Mouse (Mus musculus) forebrain, embryonic 12.5 days (tissue): ENCODE results near the gene Zcchc8. TPM values are rescaled to one million over a fixed set of nuclear protein-coding genes. Genes with fewer than 3 reads are reported as not detected.

ENCODE experiments used
- ATAC-seq: fragments of 200-750 bp; cut with Nextera tagmentation; 2 replicates; pipeline ENCODE4 v1.8.0; 2017; ENCODE audit warnings: moderate TSS enrichment; ENCODE audit not compliant: low FRiP score
- H3K27ac ChIP-seq: fragments of 300-500 bp; sonication (generic); 2 replicates; pipeline ENCODE4 v1.5.1; 2016; ENCODE audit warnings: mild to moderate bottlenecking
- H3K27me3 ChIP-seq: fragments of 300-500 bp; sonication (generic); 2 replicates; pipeline ENCODE4 v1.6.1; 2016; ENCODE audit warnings: mild to moderate bottlenecking
- H3K36me3 ChIP-seq: fragments of 300-500 bp; sonication (generic); replicated peaks from 2 replicates; pipeline ENCODE4 v1.6.1; 2016; ENCODE audit warnings: mild to moderate bottlenecking
- H3K4me1 ChIP-seq: fragments of 300-500 bp; sonication (generic); 2 replicates; pipeline ENCODE4 v1.6.1; 2016
- H3K4me2 ChIP-seq: fragments of 300-500 bp; sonication (generic); 2 replicates; pipeline ENCODE4 v1.6.1; 2016; ENCODE audit warnings: mild to moderate bottlenecking, moderate library complexity
- H3K4me3 ChIP-seq: fragments of 300-500 bp; sonication (generic); replicated peaks from 2 replicates; pipeline ENCODE4 v1.5.1; 2016; ENCODE audit warnings: mild to moderate bottlenecking
- H3K9ac ChIP-seq: fragments of 300-500 bp; sonication (generic); 2 replicates; pipeline ENCODE4 v1.6.1; 2016; ENCODE audit warnings: mild to moderate bottlenecking
- H3K9me3 ChIP-seq: fragments of 300-500 bp; sonication (generic); 2 replicates; pipeline ENCODE4 v1.6.1; 2016
- WGBS: fragments of 180-500 bp; shearing (Covaris S2); methylation state at CpG from one replicate; pipeline ENCODE4 v1.1.7; 2016; 5-methylcytosine and 5-hydroxymethylcytosine counted together
- polyA plus RNA-seq: library from polyadenylated mRNA; unstranded; fragments of >200 nt; fragmentation: Nextera tagmentation; extraction: Ambion mirVana; gene quantifications from 2 replicates; pipeline ENCODE4 v1.2.1, GENCODE M21; 2016

Gene Zcchc8
- polyA plus RNA-seq, 1 experiment from 2014 or later = 109 TPM

DNA sequence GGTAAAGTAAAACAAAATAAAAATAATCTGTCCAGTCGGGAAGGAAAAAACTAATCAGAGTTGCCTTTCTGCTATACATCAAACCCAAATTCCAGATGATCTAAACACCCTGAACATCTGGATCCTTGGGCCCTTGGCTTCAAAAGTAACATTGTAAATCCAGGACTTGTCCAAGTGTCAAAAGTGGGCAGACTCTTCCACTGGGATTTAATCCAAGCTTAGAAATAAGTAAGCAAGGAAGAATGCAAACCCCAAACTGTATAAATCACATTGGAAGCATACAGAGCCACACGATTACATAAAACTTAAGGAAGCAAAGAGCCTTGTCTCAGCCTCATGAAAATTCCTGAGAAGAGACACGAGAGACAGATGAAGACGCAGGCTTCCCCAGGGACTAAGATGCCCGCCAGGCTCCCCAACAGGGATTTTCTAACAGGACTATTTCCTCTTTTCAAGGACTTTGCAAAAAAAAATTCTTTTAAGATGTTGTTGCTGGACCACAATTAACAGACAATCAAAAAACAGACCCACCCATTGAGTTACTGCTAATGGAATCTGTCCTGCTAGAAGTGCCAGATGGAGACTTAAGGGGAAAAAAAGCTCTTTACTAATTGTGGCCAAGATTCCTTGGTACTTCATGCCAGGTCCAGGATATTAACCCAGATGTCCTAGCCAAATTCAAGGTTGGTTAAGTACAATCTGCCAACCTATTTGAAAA lies 41.2 kb downstream of the Zcchc8 start:
- WGBS = 59% methylated on average over 5 of the region's 5 CpGs
- H3K4me2 ChIP-seq = no peak overlapping the region
- H3K4me1 ChIP-seq = peaks cover 27% of the 10 kb centered on the region
- no peaks in the 10 kb centered on the region for H3K9me3 ChIP-seq
- no peaks in the 10 kb centered on the region for H3K27me3 ChIP-seq
- no peak overlapping the region for H3K4me3 ChIP-seq
- H3K36me3 ChIP-seq = no peaks in the 10 kb centered on the region
- ATAC-seq = no peak
- H3K9ac ChIP-seq = no peak overlapping the region
- H3K27ac ChIP-seq = peak overlapping the region; percentile 50; the same call in 1 of the 2 replicates

DNA sequence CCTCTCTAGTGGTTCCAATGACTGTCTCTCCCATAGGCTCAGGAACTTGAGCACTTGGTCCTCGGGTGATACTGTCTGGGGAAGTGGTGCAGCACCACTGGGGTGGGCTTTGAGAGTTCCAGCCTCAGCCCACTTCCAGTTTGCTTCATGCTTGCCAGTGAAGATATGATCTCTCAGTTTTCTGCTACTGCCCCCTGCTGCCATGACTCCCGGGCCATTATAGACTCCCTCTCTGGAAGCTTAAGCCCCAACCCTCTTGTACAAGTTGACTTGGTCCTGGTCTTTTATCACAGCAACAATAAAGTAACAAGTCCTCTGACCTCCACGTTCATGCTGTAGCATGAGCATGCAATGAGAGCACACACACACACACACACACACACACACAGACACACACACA lies 41.8 kb downstream of the Zcchc8 start:
- Histone ChIP-seq H3K27ac (no peak overlapping the region), H3K4me2 (no peak overlapping the region), H3K36me3 (no peaks in the 10 kb centered on the region), H3K9ac (no peak overlapping the region), H3K27me3 (no peaks in the 10 kb centered on the region), H3K4me1 (peaks cover 27% of the 10 kb centered on the region), H3K4me3 (no peak overlapping the region), H3K9me3 (no peaks in the 10 kb centered on the region)
- 78% methylated on average over 3 of the region's 3 CpGs for WGBS
- no peak for ATAC-seq

DNA sequence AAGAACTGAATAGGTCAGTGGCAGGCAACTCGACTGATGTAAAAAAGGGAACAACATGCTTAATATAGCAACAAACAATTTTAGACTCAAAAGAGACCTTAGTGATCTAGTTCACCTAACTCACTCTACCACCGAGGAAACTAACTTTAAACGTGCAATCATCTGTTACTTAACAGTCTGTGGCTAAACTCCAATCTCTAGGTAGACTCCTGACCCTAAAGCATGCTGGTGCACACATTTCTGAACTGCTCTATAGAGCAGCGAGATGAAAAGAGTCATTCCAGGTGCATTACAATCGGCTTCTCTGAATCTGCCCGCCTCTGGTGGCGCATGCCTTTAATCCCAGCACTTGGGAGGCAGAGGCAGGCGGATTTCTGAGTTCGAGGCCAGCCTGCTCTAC lies 45.2 kb downstream of the Zcchc8 start:
- ATAC-seq = no peak
- Histone ChIP-seq H3K4me2 (no peak overlapping the region), H3K36me3 (no peaks in the 10 kb centered on the region), H3K27me3 (no peaks in the 10 kb centered on the region), H3K9me3 (no peaks in the 10 kb centered on the region), H3K9ac (no peak overlapping the region), H3K4me1 (peaks cover 12% of the 10 kb centered on the region; the same call in 1 of the 2 replicates), H3K27ac (no peak overlapping the region), H3K4me3 (no peak overlapping the region)
- 88% methylated on average over 9 of the region's 9 CpGs for WGBS

DNA sequence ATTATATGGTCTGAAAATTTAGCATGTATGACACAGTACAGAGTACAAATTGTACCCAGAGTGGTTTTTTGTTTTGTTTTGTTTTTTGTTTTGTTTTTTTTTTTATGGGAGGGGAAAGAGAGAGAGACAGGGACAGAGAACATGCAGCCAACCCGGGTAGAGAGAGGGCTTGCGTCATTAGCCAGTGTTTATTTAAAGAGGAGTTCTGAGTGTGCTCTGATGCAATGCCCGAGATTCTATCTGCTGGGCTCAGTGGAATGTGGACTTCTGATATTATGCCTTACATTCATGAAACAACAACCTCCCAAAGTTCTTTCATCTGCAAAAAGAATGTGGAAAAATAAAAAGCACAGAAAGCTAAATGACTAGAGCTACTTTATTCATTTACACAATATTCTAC lies 45.7 kb downstream of the Zcchc8 start:
- H3K4me3 ChIP-seq = no peak overlapping the region
- no peak overlapping the region for H3K9ac ChIP-seq
- ATAC-seq = no peak
- no peak overlapping the region for H3K27ac ChIP-seq
- H3K27me3 ChIP-seq = no peaks in the 10 kb centered on the region
- WGBS = 64% methylated on average over 3 of the region's 3 CpGs
- no peaks in the 10 kb centered on the region for H3K9me3 ChIP-seq
- H3K4me1 ChIP-seq = peaks cover 11% of the 10 kb centered on the region; the same call in 1 of the 2 replicates
- no peak overlapping the region for H3K4me2 ChIP-seq
- H3K36me3 ChIP-seq = no peaks in the 10 kb centered on the region

DNA sequence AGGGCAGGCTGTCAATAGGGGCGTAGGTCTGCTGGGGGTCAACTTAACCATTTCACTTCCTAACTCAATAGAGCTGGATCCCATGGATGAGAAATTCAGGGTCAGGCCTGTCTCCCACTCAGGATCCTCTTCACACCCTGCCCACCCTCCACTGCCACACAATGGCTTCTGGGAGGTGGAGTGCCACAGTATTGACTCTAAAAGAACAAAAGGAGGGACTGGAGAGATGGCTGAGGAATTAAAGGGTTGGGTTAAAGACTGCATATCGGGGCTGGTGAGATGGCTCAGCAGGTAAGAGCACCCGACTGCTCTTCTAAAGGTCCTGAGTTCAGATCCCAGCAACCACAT lies 49.5 kb downstream of the Zcchc8 start:
- WGBS = 60% methylated on average over 3 of the region's 3 CpGs
- no peaks in the 10 kb centered on the region for H3K27me3 ChIP-seq

DNA sequence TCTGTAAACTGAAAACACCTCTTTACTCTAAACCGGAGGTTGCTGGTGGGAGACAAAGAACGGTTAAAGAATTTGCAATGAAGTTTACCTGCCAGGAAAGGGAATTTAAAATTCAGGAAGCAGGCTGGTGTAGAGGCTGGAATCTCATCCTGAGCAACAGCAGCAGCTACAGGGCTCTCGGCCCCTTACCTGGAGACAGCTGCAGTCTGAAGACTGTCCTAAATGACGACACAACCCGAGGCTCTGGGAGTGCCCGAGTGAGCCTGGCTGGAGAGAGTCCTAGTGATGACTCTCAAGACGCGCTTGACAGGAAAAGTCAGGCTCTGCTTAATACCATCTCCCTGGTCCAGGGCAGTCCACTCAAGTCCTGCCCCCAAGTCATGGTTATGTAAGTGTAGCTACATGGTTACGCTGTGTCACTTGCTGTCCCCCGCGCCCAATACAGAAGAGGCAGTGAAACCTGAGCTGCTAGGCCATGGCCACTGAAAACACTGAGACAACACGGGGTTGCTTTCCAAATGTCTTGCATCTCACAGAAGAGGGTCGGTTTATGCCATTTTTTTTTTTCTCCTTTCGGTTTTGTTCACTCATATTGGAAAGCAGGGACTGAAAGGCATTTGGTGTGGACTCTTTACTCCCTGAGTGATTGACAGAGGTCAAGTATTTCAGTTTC lies 50.0 kb downstream of the Zcchc8 start:
- 44% methylated on average over 14 of the region's 14 CpGs for whole genome bisulfite sequencing
- no peaks in the 10 kb centered on the region for H3K27me3 ChIP-seq
- ATAC-seq = no peak
- 0 out of 2 replicates have a peak, but pooled peaks cover 4% of the 10 kb centered on the region for H3K4me1 ChIP-seq
- no peak overlapping the region for H3K9ac ChIP-seq
- H3K36me3 ChIP-seq = no peaks in the 10 kb centered on the region; the same call in 1 of the 2 replicates
- H3K27ac ChIP-seq = peak overlapping the region; percentile 47; the same call in 1 of the 2 replicates
- no peaks in the 10 kb centered on the region for H3K9me3 ChIP-seq
- H3K4me2 ChIP-seq = no peak overlapping the region
- no peak overlapping the region for H3K4me3 ChIP-seq

More for the DNA sequence above, 49.5 kb downstream of the Zcchc8 start:
- ATAC-seq = no peak
- H3K4me1 ChIP-seq = 0 out of 2 replicates have a peak, but pooled peaks cover 4% of the 10 kb centered on the region
- no peak overlapping the region for H3K27ac ChIP-seq
- H3K9me3 ChIP-seq = no peaks in the 10 kb centered on the region
- H3K4me2 ChIP-seq = no peak overlapping the region
- no peak overlapping the region for H3K9ac ChIP-seq
- no peaks in the 10 kb centered on the region; the same call in 1 of the 2 replicates for H3K36me3 ChIP-seq
- H3K4me3 ChIP-seq = no peak overlapping the region

DNA sequence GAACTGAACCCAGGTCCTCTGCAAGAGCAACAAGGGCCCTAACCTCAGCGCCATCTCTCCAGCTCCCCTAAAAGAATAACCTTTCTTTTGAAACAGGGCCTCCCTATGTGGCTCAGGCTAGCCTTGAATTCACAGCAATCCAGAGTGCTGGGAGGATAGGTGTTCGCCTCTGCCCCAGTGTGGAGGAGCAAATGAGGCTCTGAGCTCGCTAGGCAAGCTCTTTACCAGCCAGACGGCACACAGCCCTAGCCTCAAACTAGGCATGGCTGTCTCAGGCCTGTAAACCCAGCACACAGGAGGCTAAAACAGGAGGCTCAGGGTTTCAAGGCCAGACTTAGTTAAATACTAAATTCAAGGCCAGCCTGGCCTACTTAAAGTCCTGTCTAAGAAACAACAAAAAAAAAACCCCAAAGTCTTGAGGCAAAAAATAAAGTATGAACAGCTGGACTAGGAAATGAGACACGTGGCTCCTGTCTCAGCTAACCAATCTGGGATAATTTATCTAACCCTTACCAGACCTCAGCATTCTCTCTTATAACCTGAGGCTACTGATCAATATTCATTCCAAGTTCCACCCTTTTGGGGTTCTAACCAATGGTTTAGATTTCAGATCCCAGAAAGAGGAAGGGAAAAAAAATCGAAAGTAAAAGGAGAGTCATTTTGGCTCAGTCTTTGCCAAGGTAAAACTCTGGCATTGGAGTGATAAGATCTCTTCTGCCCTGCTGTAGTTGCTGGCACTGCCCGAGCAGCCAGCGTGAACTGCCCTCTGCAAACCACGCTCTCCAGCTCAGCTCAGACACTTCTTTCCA lies 50.7 kb downstream of the Zcchc8 start:
- 81% methylated on average over 9 of the region's 9 CpGs for WGBS
- Histone ChIP-seq H3K4me3 (no peak overlapping the region), H3K4me1 (0 out of 2 replicates have a peak, but pooled peaks cover 4% of the 10 kb centered on the region), H3K9me3 (no peaks in the 10 kb centered on the region), H3K4me2 (no peak overlapping the region), H3K36me3 (no peaks in the 10 kb centered on the region; the same call in 1 of the 2 replicates), H3K27me3 (no peaks in the 10 kb centered on the region), H3K9ac (no peak overlapping the region), H3K27ac (peak overlapping the region; percentile 47; the same call in 1 of the 2 replicates)
- no peak for ATAC-seq

DNA sequence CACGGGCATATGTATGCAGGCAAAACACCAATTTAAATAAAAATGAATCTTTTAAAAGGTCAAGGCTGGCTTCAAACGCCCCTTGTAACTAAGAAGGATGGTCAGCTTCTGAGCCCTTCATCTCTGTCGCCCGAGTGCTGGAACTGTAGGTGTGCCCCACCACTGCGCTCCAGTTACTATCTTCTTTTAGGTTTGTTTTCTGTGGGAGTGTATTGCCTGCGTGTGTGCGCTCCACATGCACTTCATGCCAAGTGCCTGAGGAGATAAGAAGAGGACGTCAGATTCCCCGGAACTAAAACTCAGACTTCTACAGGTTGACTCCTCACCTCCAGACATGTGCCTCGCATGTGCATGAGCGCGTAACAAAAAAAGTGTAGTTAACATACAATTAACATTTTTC lies 53.0 kb downstream of the Zcchc8 start:
- WGBS = 90% methylated on average over 12 of the region's 12 CpGs
- Histone ChIP-seq H3K4me2 (no peak overlapping the region), H3K27me3 (no peaks in the 10 kb centered on the region), H3K4me1 (0 out of 2 replicates have a peak, but pooled peaks cover 4% of the 10 kb centered on the region), H3K36me3 (no peaks in the 10 kb centered on the region; the same call in 1 of the 2 replicates), H3K27ac (no peak overlapping the region), H3K4me3 (no peak overlapping the region), H3K9ac (no peak overlapping the region), H3K9me3 (no peaks in the 10 kb centered on the region)
- ATAC-seq = no peak

DNA sequence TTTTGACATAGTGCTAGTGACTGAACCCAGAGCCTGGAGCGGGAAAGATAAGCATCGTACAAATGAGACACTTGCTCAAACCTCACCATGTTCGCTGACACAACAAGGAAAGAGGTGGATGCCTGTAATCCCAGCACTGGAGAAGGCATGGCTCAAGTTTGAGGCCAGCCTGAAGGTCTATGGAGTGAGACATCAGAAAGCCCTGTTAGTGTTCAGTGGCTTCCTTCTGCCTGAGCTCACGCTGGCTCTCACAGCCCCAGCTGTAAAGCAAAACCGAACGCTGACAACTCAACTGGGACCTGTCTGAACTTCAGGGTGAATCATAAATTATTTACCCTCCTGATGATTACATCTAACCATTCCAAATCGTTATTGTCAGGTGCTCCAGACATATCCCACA lies 54.9 kb downstream of the Zcchc8 start:
- no peaks in the 10 kb centered on the region for H3K9me3 ChIP-seq
- 96% methylated on average over 7 of the region's 7 CpGs for WGBS
- no peaks in the 10 kb centered on the region for H3K27me3 ChIP-seq
- no peaks in the 10 kb centered on the region for H3K4me1 ChIP-seq
- H3K9ac ChIP-seq = no peak overlapping the region
- H3K4me3 ChIP-seq = no peak overlapping the region
- ATAC-seq = no peak
- no peak overlapping the region for H3K27ac ChIP-seq
- H3K4me2 ChIP-seq = no peak overlapping the region
- H3K36me3 ChIP-seq = no peaks in the 10 kb centered on the region; the same call in 1 of the 2 replicates

DNA sequence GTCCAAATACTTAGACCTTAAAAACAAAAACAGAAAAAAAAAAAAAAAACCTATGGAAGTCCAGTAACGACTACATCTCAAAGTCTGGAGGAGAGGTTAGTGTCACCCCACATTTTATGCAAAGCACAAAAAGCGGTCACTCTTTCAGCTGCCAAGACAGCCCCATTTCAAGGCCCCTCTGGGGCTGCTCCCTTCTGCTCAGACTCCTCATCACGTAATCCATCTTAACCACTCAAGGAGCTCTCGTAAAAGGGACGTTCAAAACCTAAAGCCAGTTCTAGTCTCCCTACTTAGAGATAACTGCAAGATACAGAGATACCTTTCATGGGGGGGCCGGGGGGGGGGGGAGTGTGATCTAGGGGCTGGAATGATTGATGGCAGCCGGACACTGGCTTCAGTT lies 56.6 kb downstream of the Zcchc8 start:
- H3K27ac ChIP-seq = no peak overlapping the region

DNA sequence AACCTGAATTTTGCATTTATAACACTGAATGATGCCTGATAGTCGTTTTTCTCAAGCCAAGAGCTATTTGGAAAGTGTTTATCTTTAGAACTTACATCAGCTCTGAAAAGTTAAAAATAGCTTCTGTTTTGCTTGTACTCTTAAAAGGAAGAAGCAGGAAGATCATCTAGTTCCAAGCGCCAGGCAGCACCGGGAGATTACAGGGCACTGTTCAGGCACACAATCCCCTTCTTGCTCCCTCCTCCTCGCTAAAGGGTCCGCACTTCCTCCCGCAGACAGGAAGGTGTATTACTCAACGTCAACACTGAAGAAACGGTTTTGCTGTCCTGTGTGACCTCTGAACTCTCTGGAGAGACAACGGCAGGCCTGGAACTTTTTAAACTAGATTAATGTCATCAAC lies 58.8 kb downstream of the Zcchc8 start:
- H3K9ac ChIP-seq = no peak overlapping the region
- ATAC-seq = no peak
- WGBS = 79% methylated on average over 9 of the region's 9 CpGs
- no peak overlapping the region for H3K4me2 ChIP-seq
- no peak overlapping the region for H3K4me3 ChIP-seq
- no peak overlapping the region for H3K27ac ChIP-seq
- H3K4me1 ChIP-seq = peaks cover 8% of the 10 kb centered on the region
- H3K27me3 ChIP-seq = no peaks in the 10 kb centered on the region
- no peaks in the 10 kb centered on the region for H3K9me3 ChIP-seq
- H3K36me3 ChIP-seq = no peaks in the 10 kb centered on the region

More for the DNA sequence above, 56.6 kb downstream of the Zcchc8 start:
- Histone ChIP-seq H3K9me3 (no peaks in the 10 kb centered on the region), H3K27me3 (no peaks in the 10 kb centered on the region), H3K9ac (no peak overlapping the region), H3K4me3 (no peak overlapping the region), H3K4me2 (no peak overlapping the region), H3K4me1 (peaks cover 8% of the 10 kb centered on the region), H3K36me3 (no peaks in the 10 kb centered on the region; the same call in 1 of the 2 replicates)
- ATAC-seq = no peak
- 84% methylated on average over 7 of the region's 7 CpGs for WGBS

DNA sequence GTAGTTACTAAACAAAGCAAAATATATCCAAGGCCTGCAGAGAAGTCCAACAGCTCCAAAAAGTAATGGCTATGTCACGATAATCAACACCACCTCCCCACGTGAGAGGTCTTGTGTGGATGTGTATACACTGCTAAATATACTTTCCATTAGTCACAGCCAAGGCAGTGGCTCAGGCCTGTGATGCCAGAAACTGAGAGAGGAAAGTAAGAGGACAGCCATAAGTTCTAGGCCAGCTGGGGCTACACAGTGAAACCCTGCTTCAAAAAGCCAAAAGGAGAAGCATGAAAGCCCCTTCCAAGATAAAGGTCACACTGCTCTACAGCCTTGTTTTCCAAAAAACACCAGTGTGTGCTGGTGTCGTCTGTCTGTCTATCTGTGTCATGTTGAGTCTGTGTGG lies 59.3 kb downstream of the Zcchc8 start:
- H3K4me3 ChIP-seq = no peak overlapping the region
- H3K36me3 ChIP-seq = no peaks in the 10 kb centered on the region
- WGBS = 85% methylated on average over 3 of the region's 3 CpGs
- H3K9me3 ChIP-seq = no peaks in the 10 kb centered on the region
- H3K4me2 ChIP-seq = no peak overlapping the region
- H3K27ac ChIP-seq = no peak overlapping the region
- H3K9ac ChIP-seq = no peak overlapping the region
- no peaks in the 10 kb centered on the region for H3K27me3 ChIP-seq
- no peak for ATAC-seq
- H3K4me1 ChIP-seq = peaks cover 8% of the 10 kb centered on the region
